Mouse (Mus musculus) hindbrain, embryonic 14.5 days (tissue): Measurements from ENCODE around the gene Ears2. TPM values are rescaled to one million over a fixed set of nuclear protein-coding genes. Genes with fewer than 3 reads are reported as not detected.

Source experiments
- polyA plus RNA-seq: library from polyadenylated mRNA; unstranded; fragments of >200 nt; fragmentation: Nextera tagmentation; extraction: Ambion mirVana; gene quantifications from 2 replicates; pipeline ENCODE4 v1.2.1, GENCODE M21; 2014

The Ears2 gene
- polyA plus RNA-seq, 1 experiment from 2014 or later: 10.8 TPM

Other genes starting within 250 kb of the Ears2 start
- 0.08 and 0.26 TPM in 2 replicates for gene Scnn1b, start 202.2 kb downstream of the Ears2 start, polyA plus RNA-seq
- 21.1 and 24.4 TPM in 2 replicates for gene Cog7, start 85.6 kb downstream of the Ears2 start, polyA plus RNA-seq
- gene Gga2, start 46.0 kb downstream of the Ears2 start, polyA plus RNA-seq: 33.2 and 44.3 TPM in 2 replicates
- gene Ubfd1, start 88 bp downstream of the Ears2 start, polyA plus RNA-seq: 104 and 120 TPM in 2 replicates
- 681 and 682 TPM in 2 replicates for gene Ndufab1, start 34.6 kb upstream of the Ears2 start, polyA plus RNA-seq
- 5.1 and 5.3 TPM in 2 replicates for gene Palb2, start 65.7 kb upstream of the Ears2 start, polyA plus RNA-seq
- gene Dctn5, start 65.8 kb upstream of the Ears2 start, polyA plus RNA-seq: 159 and 166 TPM in 2 replicates
- 14.6 and 17.4 TPM in 2 replicates for gene Plk1, start 92.2 kb upstream of the Ears2 start, polyA plus RNA-seq
- gene Ern2, start 118.9 kb upstream of the Ears2 start, polyA plus RNA-seq: 0.93 and 1.0 TPM in 2 replicates
- gene Chp2, start 152.2 kb upstream of the Ears2 start, polyA plus RNA-seq: 1.1 and 1.4 TPM in 2 replicates
- 135 and 149 TPM in 2 replicates for gene Prkcb, start 221.5 kb upstream of the Ears2 start, polyA plus RNA-seq